Mouse (Mus musculus): ENCODE results near the gene Pacsin2.

Gene Pacsin2

DNA sequence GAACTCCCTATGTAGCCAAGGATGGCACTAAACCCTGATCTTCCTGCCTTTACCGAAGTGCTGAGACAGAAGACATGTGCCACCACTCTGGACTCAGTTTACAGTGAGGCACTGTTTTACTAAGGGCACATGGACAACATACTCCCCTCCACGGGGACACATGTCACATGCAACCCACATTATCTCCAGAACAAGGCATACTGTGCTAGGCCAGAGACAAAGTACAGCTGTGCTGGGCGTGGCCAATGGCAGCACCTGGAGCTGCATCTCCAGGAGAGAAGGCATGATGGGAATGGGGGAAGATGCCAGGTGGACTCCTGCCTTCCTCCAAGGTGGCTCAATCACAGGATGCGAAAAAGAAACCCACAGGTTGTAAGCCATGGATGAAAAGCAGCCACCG is 135.5 kb downstream of the Pacsin2 start:
- no peak for DNase-seq (ENCODE audit: low spot score in 2 of 2)

Data from spleen, postnatal 14 days (tissue).